Mouse (Mus musculus) adrenal gland, adult (tissue): Measurements from ENCODE around the gene Olfr128.
"Not testable (repeated sequence)": the region's sequence is repeated elsewhere in the genome, so short reads cannot be mapped to it uniquely, and the experiment has no call there.

Experiments used
- DNase-seq, 2 experiments: peaks; one replicate each; pipeline ENCODE4 v3.0.0; 2022 to 2023; ENCODE audit warnings: low spot score in 1 of 2; ENCODE audit not compliant: inconsistent age in 2 of 2

Olfr128 gene

GRCm38 (mm10) chr17:37920248-37920647 is at the start of gene Olfr128:
Gene Olfr128, plus strand, starts transcription at chr17:37920548.
- no peak for DNase-seq

- no peak for DNase-seq
These were observed 46.5 kb upstream of the Olfr128 start for GRCm38 (mm10) chr17:37873830-37874229.

- DNase-seq, result no peak
These were observed 20.2 kb upstream of the Olfr128 start, which contains the start of gene Olfr127 for GRCm38 (mm10) chr17:37900137-37900536. Gene Olfr127, plus strand, starts transcription at chr17:37900437.

- DNase-seq, result not testable (repeated sequence)
These were observed 13.5 kb upstream of the Olfr128 start for GRCm38 (mm10) chr17:37906821-37907220.

GRCm38 (mm10) chr17:37952979-37953378 is 32.6 kb downstream of the Olfr128 start, which contains the start of gene Olfr761:
Gene Olfr761, minus strand, starts transcription at chr17:37953079.
- no peak for DNase-seq

GRCm38 (mm10) chr17:37973591-37973990 is 53.2 kb downstream of the Olfr128 start:
- DNase-seq, result no peak
